14 mouse cellular contexts compared by ENCODE assay signal in genomic region chr2:74977828-74978227, GRCm38 (mm10).
"Had no signal": no experiment of that assay in that cellular context is flagged by ENCODE, and none has a peak within 500 bp of the region (broad histone marks: within the 10 kb centered on the region; RNA-seq: fewer than 3 reads in every experiment).

No protein-coding gene starts in this region.

- H3K27me3 ChIP-seq: midbrain, embryonic 12.5 days; neural tube, embryonic 12.5 days had no signal

- H3K4me2 ChIP-seq: lung, embryonic 14.5 days; midbrain, embryonic 12.5 days; neural tube, embryonic 12.5 days; stomach, embryonic 15.5 days had no signal

- H3K4me3 ChIP-seq: megakaryocyte, embryonic 14.5 days; midbrain, embryonic 12.5 days; neural tube, embryonic 12.5 days; stomach, embryonic 15.5 days had no signal

- H3K4me1 ChIP-seq: megakaryocyte, embryonic 14.5 days; midbrain, embryonic 12.5 days; stomach, embryonic 15.5 days had no signal

- H3K9me3 ChIP-seq: midbrain, embryonic 12.5 days; neural tube, embryonic 12.5 days; stomach, embryonic 15.5 days had no signal

- H3K27ac ChIP-seq: macrophage; midbrain, embryonic 12.5 days; neural tube, embryonic 12.5 days; stomach, embryonic 15.5 days; stomach, postnatal 0 days had no signal

- DNase-seq: lung, adult 18-20 months; lung, embryonic 14.5 days; lung, postnatal 10 days; lung, postnatal 36 days; midbrain, embryonic 14.5 days; right cerebral cortex, postnatal 14 days; thymus, adult 2 months; thymus, postnatal 25 days had no signal

- H3K9ac ChIP-seq: lung, embryonic 14.5 days; midbrain, embryonic 12.5 days; neural tube, embryonic 12.5 days; stomach, embryonic 15.5 days had no signal

- H3K36me3 ChIP-seq: midbrain, embryonic 12.5 days; neural tube, embryonic 12.5 days; stomach, embryonic 15.5 days had no signal
